In the genomic region with DNA sequence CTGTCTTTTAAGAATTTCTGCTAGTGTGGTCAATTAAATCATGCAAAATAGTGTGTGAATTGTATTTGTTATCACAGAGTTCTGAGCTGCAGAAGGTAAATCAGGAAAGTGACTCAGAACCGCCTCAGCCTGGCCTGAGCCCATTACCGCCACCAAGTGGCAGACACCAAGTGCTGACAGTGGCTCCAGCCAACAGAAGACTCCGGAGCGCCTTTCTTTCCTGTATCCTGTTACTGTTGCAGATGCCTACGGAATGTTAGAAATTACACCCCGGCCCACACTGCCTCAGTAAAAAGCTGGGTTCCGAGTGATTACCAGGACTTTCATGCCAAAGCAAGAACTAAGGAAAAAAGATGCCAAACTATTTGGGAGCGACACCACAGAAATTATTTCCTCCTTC, we compare ENCODE assay signal across 9 mouse cellular contexts. TPM values are rescaled to one million over a fixed set of nuclear protein-coding genes. Genes with fewer than 3 reads are reported as not detected.
A peak's percentile ranks its signal among the peaks of the same experiment; 100 is the strongest.
DNase-seq lines count a peak whose midpoint lies in the region; ATAC-seq and TF ChIP-seq lines count a peak whose summit lies in the region.
"Had no signal": no experiment of that assay in that cellular context is flagged by ENCODE, and none has a peak within 500 bp of the region (broad histone marks: within the 10 kb centered on the region; RNA-seq: fewer than 3 reads in every experiment).

No protein-coding gene starts in this region.

- no peak overlapping the region for H3K9ac ChIP-seq in hindbrain, embryonic 12.5 days
- H3K9ac ChIP-seq: liver, embryonic 15.5 days had no signal

- no peaks in the 10 kb centered on the region for H3K9me3 ChIP-seq in hindbrain, embryonic 12.5 days (replicated peaks)
- H3K9me3 ChIP-seq: liver, embryonic 15.5 days had no signal

- no peak overlapping the region for H3K4me3 ChIP-seq in hindbrain, embryonic 12.5 days
- H3K4me3 ChIP-seq: liver, embryonic 15.5 days had no signal

- 17% methylated on average over 8 of the region's 8 CpGs for WGBS in hindbrain, embryonic 12.5 days

- POLR2A ChIA-PET in Patski (lab: Charles Lee), result interaction anchor here (0.7 kb wide), 1 partner anchor 91 kb away, joined by 3 read pairs; no protein-coding TSS in a partner anchor

- H3K4me1 ChIP-seq in hindbrain, embryonic 12.5 days, result no peaks in the 10 kb centered on the region
- H3K4me1 ChIP-seq: liver, embryonic 15.5 days had no signal

- peak; percentile 99 for ATAC-seq in Patski
- ATAC-seq in hindbrain, embryonic 12.5 days (ENCODE audit: low FRiP score), result peak; percentile 85

- no peaks in the 10 kb centered on the region for H3K36me3 ChIP-seq in hindbrain, embryonic 12.5 days
- H3K36me3 ChIP-seq: liver, embryonic 15.5 days had no signal

- TF ChIP-seq CTCF in Patski (IDR thresholded peaks at IDR 0.05), result peak; percentile 96

- H3K27ac ChIP-seq in hindbrain, embryonic 12.5 days, result no peak overlapping the region
- H3K27ac ChIP-seq: liver, embryonic 15.5 days had no signal

- H3K27me3 ChIP-seq in Patski, result no peaks in the 10 kb centered on the region
- no peaks in the 10 kb centered on the region for H3K27me3 ChIP-seq in hindbrain, embryonic 12.5 days
- H3K27me3 ChIP-seq: liver, embryonic 15.5 days had no signal

- CTCF ChIA-PET in Patski (lab: Charles Lee), result interaction anchor here (0.6 to 1.6 kb wide), 11 partner anchors 9 to 193 kb away, joined by 3 to 10 read pairs (median 3); no protein-coding TSS in a partner anchor

- H3K4me2 ChIP-seq in hindbrain, embryonic 12.5 days (replicated peaks), result peak overlapping the region; percentile 8; the same call in 1 of the 2 replicates
- H3K4me2 ChIP-seq: liver, embryonic 15.5 days had no signal

- DNase-seq in Patski (ENCODE audit: low read depth, low spot score), result no peak
- peak; percentile 91 to 94 for DNase-seq in cerebellum, postnatal 14 days
- peak; percentile 39 to 71 for DNase-seq in frontal cortex, postnatal 25 days (ENCODE audit: low spot score in 2 of 2)
- peak; percentile 55 for DNase-seq in layer of hippocampus, adult 9-10 months (ENCODE audit: low spot score)
- DNase-seq in lung, postnatal 10 days, result peak; percentile 85
- peak; percentile 70 for DNase-seq in ovary, postnatal 36 days (ENCODE audit: low spot score)
- DNase-seq in thymus, postnatal 36 days, result peak; percentile 42 to 54

- in situ Hi-C loops in Patski (cut with MboI; ENCODE audit: low pct_unique_long_range_greater_than_20kb), result loop anchor here (5.0 kb wide), 1 partner anchor 194 kb away; no protein-coding TSS in a partner anchor

RNA-seq across cellular contexts. Expression of a gene that starts 23.9 kb away (rescaled TPM):
- not detected for polyA plus RNA-seq in Patski (2021)
- 0.48 TPM in 2 replicates for polyA plus RNA-seq in hindbrain, embryonic 12.5 days (2016; fragmentation: Nextera tagmentation; extraction: Ambion mirVana)
